Mouse (Mus musculus): Measurements from ENCODE around the gene Mfge8.

DNA sequence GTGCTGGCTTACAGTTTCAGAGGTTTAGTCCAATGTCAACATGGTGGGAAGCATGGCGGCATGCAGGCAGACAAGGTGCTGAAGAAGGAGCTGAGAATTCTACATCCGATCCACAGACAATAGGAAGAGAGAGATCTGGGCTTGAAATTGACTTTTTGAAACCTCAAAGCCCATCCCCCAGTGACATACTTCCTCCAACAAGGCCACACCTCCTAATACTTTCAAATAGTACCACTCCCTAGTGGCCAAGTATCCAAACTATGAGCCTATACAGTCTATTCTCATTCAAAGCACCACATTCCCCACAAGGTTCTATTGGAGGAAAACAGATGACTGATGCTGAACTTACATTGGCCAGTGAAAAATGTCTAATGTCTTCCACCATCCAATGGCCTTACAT, 38.7 kb upstream of the Mfge8 start:
- TF ChIP-seq CTCF (IDR thresholded peaks at IDR 0.05; ENCODE audit: insufficient read depth, low read depth, low read length) (no peak), POLR2A (IDR thresholded peaks at IDR 0.05; ENCODE audit: insufficient read depth, low read depth, low read length) (no peak)

Data from olfactory bulb, adult 2 months (tissue).